Mouse (Mus musculus) limb, embryonic 11.5 days (tissue): ENCODE measurements around the gene Rpl37. TPM values are rescaled to one million over a fixed set of nuclear protein-coding genes. Genes with fewer than 3 reads are reported as not detected.

Source experiments
- ATAC-seq: fragments of 200-750 bp; cut with Nextera tagmentation; 2 replicates; pipeline ENCODE4 v1.8.0; 2017; ENCODE audit warnings: low read depth; ENCODE audit not compliant: insufficient number of reproducible peaks, low FRiP score, low TSS enrichment
- DNase-seq: peaks from one replicate; pipeline ENCODE4 v3.0.0-alpha.2; 2015; ENCODE audit warnings: low spot score
- H3K27ac ChIP-seq: fragments of 300-500 bp; sonication (generic); replicated peaks from 2 replicates; pipeline ENCODE4 v1.5.1; 2014; ENCODE audit warnings: low read depth, mild to moderate bottlenecking, low read length
- H3K27me3 ChIP-seq: fragments of 300-500 bp; sonication (generic); 2 replicates; pipeline ENCODE4 v1.6.1; 2014; ENCODE audit warnings: mild to moderate bottlenecking, low read length, mixed read lengths; ENCODE audit not compliant: control insufficient read depth, insufficient read depth
- H3K36me3 ChIP-seq: fragments of 300-500 bp; sonication (generic); 2 replicates; pipeline ENCODE4 v1.6.1; 2014; ENCODE audit warnings: mild to moderate bottlenecking, low read length, moderate library complexity, mixed read lengths; ENCODE audit not compliant: control insufficient read depth, insufficient read depth
- H3K4me1 ChIP-seq: fragments of 300-500 bp; sonication (generic); 2 replicates; pipeline ENCODE4 v1.6.1; 2014; ENCODE audit warnings: low read length, mixed read lengths; ENCODE audit not compliant: control insufficient read depth, insufficient read depth
- H3K4me2 ChIP-seq: fragments of 300-500 bp; sonication (generic); 2 replicates; pipeline ENCODE4 v1.6.1; 2014; ENCODE audit warnings: low read depth, mild to moderate bottlenecking, moderate library complexity; ENCODE audit not compliant: severe bottlenecking
- H3K4me3 ChIP-seq: fragments of 300-500 bp; sonication (generic); 2 replicates; pipeline ENCODE4 v1.5.1; 2014; ENCODE audit warnings: low read depth, low read length
- H3K9ac ChIP-seq: fragments of 300-500 bp; sonication (generic); 2 replicates; pipeline ENCODE4 v1.6.1; 2014; ENCODE audit warnings: mild to moderate bottlenecking, low read length
- H3K9me3 ChIP-seq: fragments of 300-500 bp; sonication (generic); 2 replicates; pipeline ENCODE4 v1.6.1; 2016; ENCODE audit warnings: low read length; ENCODE audit not compliant: control insufficient read depth
- WGBS: fragments of 180-500 bp; shearing (Covaris S2); extraction: QIAGEN DNeasy Blood & Tissue Kit; methylation state at CpG from one replicate; pipeline ENCODE4 v1.1.7; 2014; 5-methylcytosine and 5-hydroxymethylcytosine counted together
- polyA plus RNA-seq: library from polyadenylated mRNA; unstranded; fragments of >200 nt; fragmentation: Nextera tagmentation; extraction: Ambion mirVana; gene quantifications from 2 replicates; pipeline ENCODE4 v1.2.1, GENCODE M21; 2014

Rpl37 gene
- polyA plus RNA-seq, 1 experiment from 2014 or later = 651 TPM

GRCm38 (mm10) chr15:5102312-5102711, 14.1 kb upstream of the Rpl37 start:
- Histone ChIP-seq H3K27me3 (no peaks in the 10 kb centered on the region), H3K9ac (no peak overlapping the region), H3K9me3 (no peaks in the 10 kb centered on the region), H3K4me3 (no peak overlapping the region), H3K4me2 (no peak overlapping the region), H3K27ac (no peak overlapping the region), H3K4me1 (no peaks in the 10 kb centered on the region), H3K36me3 (no peaks in the 10 kb centered on the region)
- DNase-seq = no peak
- ATAC-seq = no peak
- 87% methylated on average over 4 of the region's 4 CpGs for WGBS

- Histone ChIP-seq H3K4me1 (no peaks in the 10 kb centered on the region), H3K27me3 (no peaks in the 10 kb centered on the region), H3K36me3 (no peaks in the 10 kb centered on the region), H3K4me2 (no peak overlapping the region), H3K9ac (no peak overlapping the region), H3K4me3 (no peak overlapping the region), H3K9me3 (no peaks in the 10 kb centered on the region), H3K27ac (no peak overlapping the region)
- no peak for ATAC-seq
- no peak for DNase-seq
- 82% methylated on average over 6 of the region's 6 CpGs for WGBS
These were observed 10.6 kb upstream of the Rpl37 start for GRCm38 (mm10) chr15:5105891-5106290.

- Histone ChIP-seq H3K4me1 (no peaks in the 10 kb centered on the region), H3K27me3 (no peaks in the 10 kb centered on the region), H3K4me3 (no peak overlapping the region), H3K27ac (no peak overlapping the region), H3K36me3 (no peaks in the 10 kb centered on the region), H3K9me3 (no peaks in the 10 kb centered on the region), H3K9ac (no peak overlapping the region), H3K4me2 (no peak overlapping the region)
- DNase-seq (no peak), ATAC-seq (no peak)
- 56% methylated on average over 2 of the region's 2 CpGs for WGBS
These were observed 10.2 kb upstream of the Rpl37 start for GRCm38 (mm10) chr15:5106293-5106692.

- ATAC-seq = no peak
- H3K27ac ChIP-seq = no peak within 1 kb of the TSS
- H3K4me2 ChIP-seq = no peak within 1 kb of the TSS
- no peak for DNase-seq
- H3K4me1 ChIP-seq = no peaks in the 10 kb centered on the region
- H3K4me3 ChIP-seq = no peak within 1 kb of the TSS
- no peak within 1 kb of the TSS for H3K9ac ChIP-seq
- no peaks in the 10 kb centered on the region for H3K9me3 ChIP-seq
- WGBS = 69% methylated on average over 21 of the region's 21 CpGs
- H3K36me3 ChIP-seq = no peaks in the 10 kb centered on the region
- no peaks in the 10 kb centered on the region for H3K27me3 ChIP-seq
These were observed 8.5 kb upstream of the Rpl37 start, which contains the start of gene Card6 for GRCm38 (mm10) chr15:5107686-5108654. Gene Card6 (minus strand): TSS chr15:5108539.

- H3K4me2 ChIP-seq = no peak overlapping the region
- WGBS = 80% methylated on average over 3 of the region's 3 CpGs
These were observed 7.8 kb upstream of the Rpl37 start for GRCm38 (mm10) chr15:5108655-5109040.

GRCm38 (mm10) chr15:5112651-5113050, 3.8 kb upstream of the Rpl37 start:
- Histone ChIP-seq H3K27me3 (no peaks in the 10 kb centered on the region), H3K4me1 (0 out of 2 replicates have a peak, but pooled peaks cover 2% of the 10 kb centered on the region), H3K36me3 (no peaks in the 10 kb centered on the region), H3K4me2 (no peak overlapping the region), H3K9me3 (no peaks in the 10 kb centered on the region), H3K9ac (no peak overlapping the region), H3K4me3 (no peak overlapping the region), H3K27ac (no peak overlapping the region)
- no peak for ATAC-seq
- no peak for DNase-seq
- WGBS = 83% methylated on average over 3 of the region's 3 CpGs

More at GRCm38 (mm10) chr15:5108655-5109040, 7.8 kb upstream of the Rpl37 start:
- H3K4me1 ChIP-seq = no peaks in the 10 kb centered on the region
- no peak overlapping the region for H3K4me3 ChIP-seq
- DNase-seq = no peak
- no peak overlapping the region for H3K9ac ChIP-seq
- H3K27me3 ChIP-seq = no peaks in the 10 kb centered on the region
- H3K27ac ChIP-seq = no peak overlapping the region
- no peaks in the 10 kb centered on the region for H3K9me3 ChIP-seq
- no peaks in the 10 kb centered on the region for H3K36me3 ChIP-seq
- no peak for ATAC-seq

GRCm38 (mm10) chr15:5115173-5115572, 1.3 kb upstream of the Rpl37 start:
- WGBS = 67% methylated on average over 8 of the region's 8 CpGs

DNA sequence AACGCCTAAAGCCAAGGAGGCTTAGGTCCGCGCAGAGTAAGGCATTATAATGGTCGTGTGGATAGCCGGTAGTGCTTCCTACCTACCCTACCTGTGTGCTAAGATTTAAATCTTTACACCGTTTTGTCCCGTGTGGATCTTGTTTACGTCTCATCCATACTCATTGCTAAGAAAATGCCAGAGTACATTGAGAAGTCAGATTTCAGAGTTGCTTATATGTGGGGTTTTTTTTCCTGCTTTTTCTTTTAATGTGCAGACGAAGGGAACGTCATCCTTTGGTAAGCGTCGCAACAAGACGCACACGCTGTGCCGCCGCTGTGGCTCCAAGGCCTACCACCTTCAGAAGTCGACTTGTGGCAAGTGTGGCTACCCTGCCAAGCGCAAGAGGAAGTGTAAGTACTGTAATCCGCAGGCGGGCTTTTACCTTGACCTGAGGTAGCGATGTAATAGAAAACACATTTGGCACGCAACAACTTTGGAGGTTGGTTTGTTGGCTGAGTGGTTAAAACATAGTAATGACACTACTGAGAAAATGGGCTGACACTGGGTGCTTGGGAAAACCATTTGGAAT, 671 bp downstream of the Rpl37 start:
- Histone ChIP-seq H3K9me3 (no peaks in the 10 kb centered on the region), H3K36me3 (peaks cover 31% of the 10 kb centered on the region), H3K4me2 (peak overlapping the region; percentile 74), H3K9ac (peak overlapping the region; percentile 95), H3K27ac (peak overlapping the region; percentile 63), H3K27me3 (no peaks in the 10 kb centered on the region), H3K4me1 (0 out of 2 replicates have a peak, but pooled peaks cover 4% of the 10 kb centered on the region), H3K4me3 (peak overlapping the region; percentile 85)
- ATAC-seq (no peak), DNase-seq (no peak)
- WGBS = 2% methylated on average over 22 of the region's 22 CpGs

More at GRCm38 (mm10) chr15:5115173-5115572, 1.3 kb upstream of the Rpl37 start:
- Histone ChIP-seq H3K36me3 (peaks cover 21% of the 10 kb centered on the region), H3K27me3 (no peaks in the 10 kb centered on the region), H3K9ac (no peak overlapping the region), H3K9me3 (no peaks in the 10 kb centered on the region), H3K4me2 (peak overlapping the region; percentile 24), H3K4me1 (0 out of 2 replicates have a peak, but pooled peaks cover 4% of the 10 kb centered on the region), H3K4me3 (no peak overlapping the region), H3K27ac (no peak overlapping the region)
- DNase-seq (no peak), ATAC-seq (no peak)
